Mouse (Mus musculus) kidney, postnatal 10 days (tissue): ENCODE measurements around the gene Rab3il1.

Source experiments
- DNase-seq: peaks from one replicate; pipeline ENCODE4 v3.0.0; 2021; ENCODE audit warnings: mixed read lengths

The Rab3il1 gene

DNA sequence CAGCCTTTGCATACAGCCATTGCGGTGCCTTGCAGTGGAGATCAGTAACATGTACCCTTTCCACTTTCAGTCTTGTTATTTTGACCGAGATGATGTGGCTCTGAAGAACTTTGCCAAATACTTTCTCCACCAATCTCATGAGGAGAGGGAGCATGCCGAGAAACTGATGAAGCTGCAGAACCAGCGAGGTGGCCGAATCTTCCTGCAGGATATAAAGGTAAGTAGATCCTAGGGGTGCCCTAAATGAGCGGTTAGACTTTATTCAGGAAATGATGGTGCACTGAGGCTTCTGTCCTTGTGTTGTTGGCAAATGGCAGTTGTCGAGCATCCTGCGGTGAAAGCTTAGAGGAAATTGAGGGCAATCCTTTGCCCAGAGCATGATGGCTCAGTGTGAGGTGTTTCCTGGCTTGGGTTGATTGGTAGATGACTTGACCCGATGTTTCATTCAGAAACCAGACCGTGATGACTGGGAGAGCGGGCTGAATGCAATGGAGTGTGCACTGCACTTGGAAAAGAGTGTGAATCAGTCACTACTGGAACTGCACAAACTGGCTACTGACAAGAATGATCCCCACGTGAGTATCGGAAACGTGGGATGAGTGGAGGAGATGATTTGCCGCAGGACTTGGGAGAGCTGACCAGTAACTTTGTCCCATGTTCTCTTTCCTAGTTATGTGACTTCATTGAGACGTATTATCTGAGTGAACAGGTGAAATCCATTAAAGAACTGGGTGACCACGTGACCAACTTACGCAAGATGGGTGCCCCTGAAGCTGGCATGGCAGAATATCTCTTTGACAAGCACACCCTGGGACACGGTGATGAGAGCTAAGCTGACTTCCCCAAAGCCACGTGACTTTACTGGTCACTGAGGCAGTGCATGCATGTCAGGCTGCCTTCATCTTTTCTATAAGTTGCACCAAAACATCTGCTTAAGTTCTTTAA, 17.1 kb upstream of the Rab3il1 start:
- no peak for DNase-seq

GRCm38 (mm10) chr19:9985190-9985899, 16.1 kb upstream of the Rab3il1 start:
- no peak for DNase-seq

DNA sequence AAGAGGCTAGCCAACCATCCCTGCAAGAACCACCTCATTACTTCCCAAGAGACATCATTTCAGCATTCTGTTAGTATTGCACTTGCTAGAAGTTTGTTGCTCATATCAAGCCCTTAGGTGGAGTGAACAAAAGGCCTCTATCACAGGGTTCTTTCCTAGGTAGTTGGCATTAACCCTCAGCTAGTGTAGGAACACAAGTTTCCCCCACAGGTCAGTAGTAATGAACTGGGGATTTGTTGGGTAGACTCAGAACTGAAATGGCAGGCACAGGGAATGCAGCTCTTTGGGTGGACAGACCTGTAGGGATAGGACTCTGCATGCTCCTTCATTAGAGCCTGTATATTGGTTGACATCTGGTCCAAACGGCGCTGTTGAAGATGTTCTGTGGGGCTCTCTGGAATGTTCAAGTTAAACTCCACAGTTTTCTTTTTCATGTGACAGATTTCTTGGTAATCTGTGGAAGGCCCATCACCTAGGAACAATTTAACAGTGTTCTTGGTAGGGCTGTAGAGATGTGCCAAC, 15.5 kb upstream of the Rab3il1 start:
- no peak for DNase-seq

DNA sequence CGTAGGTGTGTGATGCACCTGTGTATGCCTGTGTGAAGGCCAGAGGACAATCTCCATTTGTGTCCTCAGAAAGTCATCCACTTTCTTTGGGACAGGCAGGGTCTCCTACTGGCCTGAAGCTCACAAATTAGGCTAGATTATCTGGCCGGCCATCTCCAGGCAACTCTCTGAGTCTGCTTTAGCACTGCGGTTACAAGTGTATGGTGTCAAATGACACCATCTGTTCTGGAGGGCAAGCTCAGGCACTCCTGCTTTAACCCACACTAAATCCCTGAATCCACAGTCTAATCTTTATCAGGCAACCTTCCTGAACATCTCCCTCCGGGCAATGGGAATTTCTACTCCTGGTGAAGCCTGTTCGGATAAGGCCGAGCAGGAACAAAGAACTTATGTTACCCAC, 14.3 kb upstream of the Rab3il1 start:
- no peak for DNase-seq

- no peak for DNase-seq
These were observed 13.9 kb upstream of the Rab3il1 start for GRCm38 (mm10) chr19:9987593-9987992.

DNA sequence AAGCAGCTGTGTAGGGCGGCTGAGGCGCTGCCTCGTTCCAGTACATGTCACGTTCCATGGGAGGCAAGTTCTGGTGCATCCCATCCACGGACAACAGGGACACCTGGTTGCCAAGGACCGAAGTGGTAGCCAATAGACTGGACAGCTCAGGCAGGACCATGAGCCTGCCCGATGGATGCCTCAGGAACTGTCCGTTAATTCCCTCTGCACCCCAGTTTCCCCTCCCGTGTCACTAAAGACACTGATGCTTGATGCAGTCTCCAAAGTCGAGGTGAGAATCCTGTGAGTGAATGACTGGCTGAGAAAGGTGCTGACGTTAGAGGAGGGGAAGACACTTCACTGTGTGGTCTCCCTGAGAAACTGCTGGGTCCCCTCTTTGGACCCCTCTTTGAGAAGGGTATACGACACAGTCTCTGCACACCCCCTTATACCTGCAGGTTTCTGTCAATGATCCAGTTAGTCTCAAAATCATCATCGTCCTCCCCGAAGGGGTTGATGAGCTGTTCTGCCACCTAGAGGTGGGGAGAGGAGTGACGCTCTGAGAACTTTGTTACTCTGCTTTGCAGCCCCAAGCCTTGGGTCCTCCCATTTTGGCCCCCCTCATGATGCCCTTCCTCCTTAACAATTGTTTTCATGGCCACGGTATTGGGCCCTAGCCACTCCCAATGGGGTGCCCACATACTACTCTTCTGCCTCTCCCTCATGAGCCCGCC, 12.1 kb upstream of the Rab3il1 start:
- DNase-seq, result no peak

DNA sequence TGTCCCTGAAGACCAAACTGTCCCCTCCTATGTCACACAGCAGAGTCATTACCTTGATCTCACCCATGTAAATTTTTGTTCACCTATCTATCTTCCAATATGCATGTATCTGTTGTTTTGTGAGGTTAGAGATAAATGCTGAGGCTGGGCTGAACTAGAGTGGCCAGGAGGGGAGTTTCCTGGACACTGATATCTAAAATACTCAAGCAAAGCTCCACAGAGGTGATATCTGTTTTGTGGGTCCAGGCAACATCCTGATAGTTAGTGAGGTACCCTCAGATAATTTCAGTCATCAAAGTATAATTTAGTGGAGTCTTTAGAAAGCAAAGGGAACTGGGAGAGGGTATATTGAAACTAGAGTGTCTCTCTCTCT, 11.6 kb upstream of the Rab3il1 start:
- DNase-seq, result no peak

- DNase-seq, result peak; percentile 90
These were observed 10.2 kb upstream of the Rab3il1 start for GRCm38 (mm10) chr19:9991304-9991703.

DNA sequence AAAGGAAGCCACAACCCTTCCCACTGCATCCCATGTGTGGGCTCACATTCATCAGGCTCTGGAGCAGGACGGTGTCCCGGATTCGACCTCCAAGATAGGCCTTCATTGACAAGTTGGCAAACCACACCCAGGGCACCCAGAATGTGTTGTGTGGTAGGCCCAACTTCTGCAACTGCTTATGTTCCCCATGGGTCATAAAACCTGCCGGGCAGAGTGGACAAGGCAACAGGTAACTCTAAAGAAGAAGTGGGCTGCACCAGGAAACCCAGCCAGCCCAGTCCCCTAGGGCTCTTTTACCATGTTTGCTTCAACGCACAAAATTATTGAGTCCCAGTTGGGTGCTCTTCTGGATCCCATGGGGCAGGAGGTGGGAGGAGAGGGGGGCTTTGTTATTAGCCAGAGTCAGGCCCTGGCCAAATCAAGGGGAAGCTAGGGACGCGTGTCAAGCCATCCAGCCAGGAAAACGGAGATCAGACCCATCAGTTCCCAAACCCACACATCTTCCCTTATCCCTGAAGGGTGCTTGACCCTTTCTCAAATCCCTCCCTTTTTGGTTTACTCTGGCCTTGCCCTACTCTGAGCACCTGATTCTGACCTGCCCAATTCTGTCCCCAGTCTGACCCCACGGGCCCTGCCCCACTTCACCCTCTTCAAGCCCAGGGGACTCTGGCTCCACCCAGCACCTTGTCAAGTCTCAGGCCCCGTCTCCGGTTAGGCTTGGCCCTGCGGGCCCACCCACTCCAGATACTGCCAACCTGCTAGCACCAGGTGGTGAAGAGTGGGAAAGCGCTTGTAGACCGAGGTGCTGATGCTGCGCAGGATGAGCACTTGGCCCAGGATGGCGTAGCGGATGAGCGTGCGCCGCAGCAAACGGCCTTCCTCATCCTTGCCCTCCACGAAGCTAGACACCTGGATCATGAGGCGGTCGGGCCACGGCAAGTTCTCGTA, 9.2 kb upstream of the Rab3il1 start:
- no peak for DNase-seq

DNA sequence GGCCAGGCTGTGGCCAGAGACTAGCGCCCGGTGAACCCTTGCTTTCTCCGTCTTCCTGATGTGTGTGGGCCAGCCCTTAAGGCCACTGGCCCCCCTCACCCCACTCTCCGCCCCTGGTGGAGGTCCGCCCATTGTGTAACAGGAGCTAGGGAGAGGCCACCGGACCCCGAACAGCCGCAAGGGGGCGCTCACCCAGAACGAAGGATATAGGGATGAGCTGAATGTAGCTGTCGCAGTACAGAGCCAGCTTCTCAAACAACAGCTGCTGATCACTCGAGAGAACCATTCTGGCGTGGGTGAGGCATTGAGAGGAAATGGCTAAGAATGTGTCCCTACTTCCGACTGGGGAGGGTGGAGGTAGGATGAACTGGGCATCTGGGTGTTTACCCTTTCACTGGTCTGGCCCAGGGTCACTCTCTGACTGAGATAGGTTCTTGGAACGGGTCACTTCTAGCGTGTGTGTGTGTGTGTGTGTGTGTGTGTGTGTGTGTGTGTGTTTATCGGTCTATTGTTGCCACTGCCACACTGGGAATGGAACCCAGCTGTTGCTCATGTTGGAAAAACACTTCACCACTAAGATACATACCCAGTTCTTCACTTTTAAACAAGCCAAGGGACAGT, 8.3 kb upstream of the Rab3il1 start:
- DNase-seq, result peak; percentile 96

- no peak for DNase-seq
These were observed 4.0 kb upstream of the Rab3il1 start for GRCm38 (mm10) chr19:9997204-9998062.

GRCm38 (mm10) chr19:9998063-9998416, 3.4 kb upstream of the Rab3il1 start:
- no peak for DNase-seq

DNA sequence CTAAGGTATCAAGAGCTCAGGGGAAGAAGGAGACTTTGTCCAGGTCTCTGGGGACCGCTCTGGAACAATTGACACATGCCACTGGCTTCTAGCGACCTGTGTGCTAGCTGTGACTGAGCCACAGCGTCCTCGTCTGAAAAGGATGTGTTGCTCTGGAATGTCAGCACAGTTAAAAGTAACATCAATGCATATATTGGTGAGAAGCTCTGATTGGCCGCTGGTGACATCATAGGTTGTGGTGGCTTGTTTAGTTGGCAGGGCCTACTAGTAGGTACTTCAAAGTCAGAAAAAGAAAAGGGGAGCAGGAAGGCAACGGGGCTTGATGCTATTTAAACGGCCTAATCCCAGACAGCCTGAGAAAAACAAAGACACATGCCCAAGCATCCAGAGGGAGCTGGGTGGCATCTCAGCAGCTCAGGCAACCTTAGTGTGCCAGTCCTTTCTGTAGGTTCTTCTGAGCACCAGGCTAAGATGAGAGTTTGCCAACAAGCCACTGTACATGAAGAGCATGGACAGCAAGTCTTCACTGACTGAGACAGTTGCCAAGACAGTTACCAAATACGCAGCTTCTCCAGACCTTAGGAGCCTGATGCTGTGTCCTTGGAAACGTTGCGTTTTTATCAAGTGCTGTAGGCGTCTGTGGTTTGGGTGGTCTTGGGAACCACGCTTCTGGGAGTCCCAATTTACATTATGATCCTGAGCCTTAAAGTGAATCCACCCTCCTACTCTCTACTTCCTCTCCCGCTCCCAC, 2.6 kb upstream of the Rab3il1 start:
- no peak for DNase-seq

GRCm38 (mm10) chr19:10000330-10000729, 1.1 kb upstream of the Rab3il1 start:
- DNase-seq, result peak; percentile 52

DNA sequence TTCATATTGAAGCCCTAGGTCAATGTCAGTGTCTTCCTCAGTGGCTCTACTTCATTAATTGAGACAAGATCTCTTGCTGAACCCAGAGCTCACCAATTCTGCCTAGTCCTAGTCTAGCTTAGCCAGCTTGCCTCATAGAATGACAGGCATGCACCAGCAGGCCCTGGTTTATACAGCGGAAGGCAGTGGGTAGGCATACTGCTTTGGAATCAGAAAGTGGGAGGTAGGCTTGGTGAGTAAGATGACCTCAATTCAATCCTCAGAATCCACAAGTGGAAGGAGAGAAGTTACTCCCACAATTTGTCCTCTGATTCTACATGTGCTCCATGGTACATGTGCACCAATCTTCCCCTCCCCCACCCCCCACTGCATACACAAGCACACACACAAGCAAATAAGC, 2.2 kb downstream of the Rab3il1 start:
- no peak for DNase-seq

DNA sequence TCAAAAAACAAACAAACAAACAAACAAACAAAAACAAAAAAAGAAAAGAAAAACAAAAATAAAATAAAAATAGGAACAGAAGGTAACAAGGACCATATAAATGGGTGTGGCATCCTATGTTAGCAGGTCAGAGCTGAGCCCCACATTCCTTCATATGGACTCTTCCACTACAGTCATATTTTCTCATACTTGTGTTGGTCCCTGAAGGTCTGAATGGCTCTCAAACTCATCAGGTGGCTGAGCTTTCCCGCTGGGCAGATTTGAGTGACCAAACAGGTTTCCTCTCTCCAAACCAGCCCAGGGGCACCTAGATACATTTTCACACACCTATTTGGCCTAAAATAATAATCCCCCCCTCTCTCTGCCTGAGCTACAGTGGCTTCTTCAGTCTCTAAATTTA, 9.9 kb downstream of the Rab3il1 start:
- DNase-seq, result no peak

DNA sequence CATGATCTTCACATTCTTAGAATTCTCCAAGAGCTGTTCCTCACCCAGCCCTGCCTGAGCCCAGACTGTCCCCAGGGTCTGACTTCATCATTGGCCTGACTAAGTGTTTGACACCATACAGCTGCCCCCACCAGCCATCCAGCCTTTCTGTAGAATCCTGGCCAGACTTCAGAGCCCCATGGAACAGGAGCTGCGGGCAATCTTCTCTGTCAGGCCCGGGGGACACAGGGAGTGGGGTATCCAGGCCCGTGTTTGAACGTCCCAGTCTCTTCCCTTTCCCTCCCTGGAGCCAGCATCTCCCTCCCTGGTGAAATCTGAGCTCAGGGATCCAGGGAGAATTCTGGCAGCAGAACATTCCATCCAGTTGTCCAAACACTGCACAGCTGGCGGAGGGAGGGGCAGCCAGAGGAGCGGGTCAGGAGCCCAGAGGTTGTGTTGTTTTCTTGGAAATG, 11.4 kb downstream of the Rab3il1 start:
- DNase-seq, result peak; percentile 80

DNA sequence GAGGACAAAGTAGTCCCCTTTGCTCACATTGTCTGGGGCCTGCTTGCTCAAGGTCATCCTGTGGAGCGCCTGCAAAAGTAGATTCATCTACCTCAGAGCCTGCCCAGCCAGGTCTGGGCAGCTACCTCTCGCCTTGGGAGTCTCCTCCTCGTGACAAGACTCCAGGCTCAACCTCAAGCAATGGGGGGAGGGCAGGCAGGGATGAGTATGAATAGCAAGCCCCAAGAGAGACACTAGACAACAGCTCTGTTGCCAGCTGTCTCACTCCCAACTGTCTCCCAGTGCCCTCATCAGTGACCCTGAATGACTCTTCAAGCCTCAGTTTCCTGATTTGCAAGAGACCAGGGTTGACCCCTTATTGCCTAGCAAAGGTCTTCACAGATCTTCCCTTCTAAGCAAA, 11.9 kb downstream of the Rab3il1 start:
- DNase-seq, result peak; percentile 60

DNA sequence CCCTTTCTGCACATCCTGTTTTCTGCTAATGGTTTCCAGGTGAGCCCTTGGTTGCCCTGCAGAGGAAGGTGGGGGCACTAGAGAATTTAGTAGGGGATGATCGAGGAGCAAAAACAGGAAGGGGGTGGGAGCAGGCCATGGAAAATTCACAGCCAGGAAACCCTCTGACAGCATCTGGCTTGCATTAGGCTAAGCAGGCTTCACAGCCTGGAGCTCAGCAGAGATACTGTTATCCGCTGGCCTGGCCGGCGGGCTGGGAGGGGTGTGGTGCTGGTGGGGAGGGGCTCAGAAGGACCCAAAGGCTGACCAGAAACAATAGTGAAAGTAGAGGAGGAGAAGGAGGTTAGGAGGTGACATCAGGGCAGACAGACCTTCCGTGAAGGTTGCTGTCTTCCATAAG, 12.4 kb downstream of the Rab3il1 start:
- peak; percentile 73 for DNase-seq

GRCm38 (mm10) chr19:10014824-10015223, 13.4 kb downstream of the Rab3il1 start:
- DNase-seq, result peak; percentile 67
